Mouse (Mus musculus) spleen, postnatal 0 days (tissue): ENCODE data around the gene Aco1. TPM values are rescaled to one million over a fixed set of nuclear protein-coding genes. Genes with fewer than 3 reads are reported as not detected.

Experiments
- polyA plus RNA-seq: library from polyadenylated mRNA; unstranded; fragments of >200 nt; fragmentation: Nextera tagmentation; extraction: Ambion mirVana; gene quantifications from 2 replicates; pipeline ENCODE4 v1.2.1, GENCODE M21; 2015

The Aco1 gene
- 21.7 and 22.5 TPM in 2 replicates for polyA plus RNA-seq

GRCm38 (mm10) chr4:40142743-40143532 is at the start of gene Aco1:
TSS of gene Aco1 (plus strand) at chr4:40143081.

DNA sequence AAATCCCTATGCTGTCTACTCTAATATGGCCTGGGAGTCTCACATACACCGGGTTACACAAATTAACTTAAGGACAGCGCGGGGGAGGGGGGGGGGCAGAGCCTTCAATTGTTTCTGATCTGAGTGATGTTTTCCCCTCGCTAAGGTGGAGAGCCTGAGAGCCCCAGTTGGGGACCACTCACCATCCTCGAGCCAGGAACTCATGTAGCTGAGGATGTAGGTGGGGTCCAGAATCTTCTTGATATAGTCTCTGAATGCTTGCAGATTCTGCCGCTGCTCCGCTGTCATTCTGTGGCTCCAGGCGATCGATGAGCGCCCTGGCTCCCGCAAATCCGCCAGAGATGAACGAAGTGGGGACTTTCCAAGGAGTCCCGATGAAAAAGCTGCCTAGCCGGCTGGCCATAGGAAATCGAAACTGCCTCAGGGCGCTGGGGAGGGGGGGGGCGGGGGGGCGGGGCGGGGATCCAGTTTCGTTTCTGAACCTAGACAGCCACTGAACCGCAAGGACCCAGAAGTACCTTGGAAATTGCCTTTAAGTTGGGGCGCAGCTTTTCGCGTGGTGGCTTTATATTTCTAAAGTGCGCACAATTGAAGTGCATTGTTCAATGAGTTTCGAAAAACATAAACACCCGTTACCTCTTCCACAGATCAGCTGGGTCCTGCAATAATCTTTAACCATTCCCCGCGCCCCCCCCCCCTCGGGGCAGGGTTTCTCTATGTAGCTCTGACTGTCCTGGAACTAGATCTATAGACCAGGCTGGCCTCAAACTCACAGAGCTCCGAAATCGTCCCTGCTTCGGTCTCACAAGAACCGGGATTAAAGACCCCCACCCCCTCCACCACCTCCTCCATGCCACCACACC is 96.8 kb downstream of the Aco1 start, which contains the start of gene Ddx58:
Ddx58 (minus strand) TSS at position 420 of the 863 bp plus-strand sequence.

Other genes starting within 250 kb of the Aco1 start
- gene Ddx58, start 96.7 kb downstream of the Aco1 start, polyA plus RNA-seq: 6.9 and 11.6 TPM in 2 replicates
- gene Smim27, start 126.5 kb downstream of the Aco1 start, polyA plus RNA-seq: 36.4 and 38.4 TPM in 2 replicates
- 15.0 and 16.9 TPM in 2 replicates for gene Topors, start 126.8 kb downstream of the Aco1 start, polyA plus RNA-seq
- 196 and 206 TPM in 2 replicates for gene Ndufb6, start 136.3 kb downstream of the Aco1 start, polyA plus RNA-seq